Comparison of ENCODE assay signal across 7 mouse cellular contexts in genomic region chr17:24696011-24696697, GRCm38 (mm10). TPM values are rescaled to one million over a fixed set of nuclear protein-coding genes. Genes with fewer than 3 reads are reported as not detected.
DNase-seq lines count a peak whose midpoint lies in the region; ATAC-seq lines count a peak whose summit lies in the region.

Gene Gfer, minus strand, starts transcription at chr17:24696156.
Gene Noxo1, plus strand, starts transcription at chr17:24696234.

- H3K27me3 ChIP-seq in limb, embryonic 12.5 days = peaks cover 8% of the 10 kb centered on the region
- no peaks in the 10 kb centered on the region for H3K27me3 ChIP-seq in midbrain, embryonic 14.5 days (ENCODE audit: control insufficient read depth, insufficient read depth, low read length)

- ATAC-seq in granulocyte monocyte progenitor cell, adult 5-6 weeks (replicated peaks; ENCODE audit: poor library complexity, severe bottlenecking) = peak; percentile 83
- ATAC-seq in limb, embryonic 12.5 days (ENCODE audit: insufficient number of reproducible peaks, insufficient read depth, low FRiP score, low TSS enrichment, low read depth) = peak; percentile 80
- peak; percentile 93 for ATAC-seq in midbrain, embryonic 14.5 days (ENCODE audit: low FRiP score, low TSS enrichment)

- H3K27ac ChIP-seq in limb, embryonic 12.5 days = peak within 1 kb of the TSS; percentile 91
- H3K27ac ChIP-seq in midbrain, embryonic 14.5 days (replicated peaks; ENCODE audit: low read depth, low read length) = peak within 1 kb of the TSS; percentile 92

- DNase-seq in adrenal gland, postnatal 10 days = peak; percentile 96
- peak; percentile 89 for DNase-seq in embryo, embryonic 9.5 days (ENCODE audit: extremely low spot score)
- DNase-seq in kidney, adult 11 months = peak; percentile 82
- peak; percentile 94 for DNase-seq in midbrain, embryonic 14.5 days
- peak; percentile 81 to 85 for DNase-seq in spleen, adult 18-20 months

- peak within 1 kb of the TSS; percentile 73 for H3K4me2 ChIP-seq in limb, embryonic 12.5 days
- H3K4me2 ChIP-seq in midbrain, embryonic 14.5 days (ENCODE audit: low read length) = peak within 1 kb of the TSS; percentile 77

- peaks cover 39% of the 10 kb centered on the region for H3K36me3 ChIP-seq in limb, embryonic 12.5 days
- peaks cover 36% of the 10 kb centered on the region for H3K36me3 ChIP-seq in midbrain, embryonic 14.5 days (ENCODE audit: control insufficient read depth, insufficient read depth, low read length)

- peak within 1 kb of the TSS; percentile 87 for H3K9ac ChIP-seq in limb, embryonic 12.5 days (replicated peaks)
- H3K9ac ChIP-seq in midbrain, embryonic 14.5 days (replicated peaks; ENCODE audit: low read length) = peak within 1 kb of the TSS; percentile 76

- peak within 1 kb of the TSS; percentile 88 for H3K4me3 ChIP-seq in limb, embryonic 12.5 days (replicated peaks)
- H3K4me3 ChIP-seq in midbrain, embryonic 14.5 days (replicated peaks; ENCODE audit: low read depth, low read length) = peak within 1 kb of the TSS; percentile 73

- WGBS in limb, embryonic 12.5 days = under 1% methylated on average over 76 of the region's 76 CpGs
- under 1% methylated on average over 75 of the region's 76 CpGs for WGBS in midbrain, embryonic 14.5 days

- peaks cover 24% of the 10 kb centered on the region for H3K4me1 ChIP-seq in limb, embryonic 12.5 days (replicated peaks)
- H3K4me1 ChIP-seq in midbrain, embryonic 14.5 days (ENCODE audit: control insufficient read depth, insufficient read depth, low read length) = peaks cover 14% of the 10 kb centered on the region; the same call in 1 of the 2 replicates

- no peaks in the 10 kb centered on the region for H3K9me3 ChIP-seq in limb, embryonic 12.5 days
- no peaks in the 10 kb centered on the region for H3K9me3 ChIP-seq in midbrain, embryonic 14.5 days (ENCODE audit: control insufficient read depth, low read length)

RNA-seq across cellular contexts. Expression of gene Gfer, which starts in this region (rescaled TPM):
- total RNA-seq in adrenal gland, postnatal 10 days (2021) = 10 to 100 TPM; 36.0 to 36.8 TPM
- 28.9 and 33.2 TPM in 2 replicates for total RNA-seq in granulocyte monocyte progenitor cell, adult 5-6 weeks (2014; fragmentation: Nextera tagmentation)
- total RNA-seq in granulocyte monocyte progenitor cell, adult 5-6 weeks (2017) = 45.1 and 64.0 TPM in 2 replicates
- polyA plus RNA-seq in limb, embryonic 12.5 days (2016; fragmentation: Nextera tagmentation; extraction: Ambion mirVana) = 49.7 and 53.5 TPM in 2 replicates
- polyA plus RNA-seq in midbrain, embryonic 14.5 days (2014; fragmentation: Nextera tagmentation; extraction: Ambion mirVana) = 35.9 and 38.3 TPM in 2 replicates

RNA-seq across cellular contexts. Expression of gene Noxo1, which starts in this region (rescaled TPM):
- 1 to 10 TPM; 4.3 to 6.6 TPM for total RNA-seq in adrenal gland, postnatal 10 days (2021)
- total RNA-seq in granulocyte monocyte progenitor cell, adult 5-6 weeks (2014; fragmentation: Nextera tagmentation) = 1.4 TPM in 1 of 2 replicates, not detected in the other
- total RNA-seq in granulocyte monocyte progenitor cell, adult 5-6 weeks (2017) = 0.60 and 2.1 TPM in 2 replicates
- polyA plus RNA-seq in limb, embryonic 12.5 days (2016; fragmentation: Nextera tagmentation; extraction: Ambion mirVana) = 1.7 and 1.8 TPM in 2 replicates
- polyA plus RNA-seq in midbrain, embryonic 14.5 days (2014; fragmentation: Nextera tagmentation; extraction: Ambion mirVana) = 1.8 and 1.9 TPM in 2 replicates

Comparison
In these comparisons a context has a peak if more than half of its experiments do, and no peak if none do; other contexts are left out.
1. Peak in every context shown above with its lines: DNase-seq, ATAC-seq, H3K4me3 ChIP-seq and H3K27ac ChIP-seq.